Mouse (Mus musculus) splenic B cell, adult 2 months (primary cell): ENCODE measurements around the gene Mthfd1.
"Not testable (repeated sequence)": the region's sequence is repeated elsewhere in the genome, so short reads cannot be mapped to it uniquely, and the experiment has no call there.

Experiments
- DNase-seq: peaks from one replicate; pipeline ENCODE4 v3.0.0-alpha.2; 2011; ENCODE audit warnings: low read depth, low spot score
- H3K27me3 ChIP-seq: 2 replicates; pipeline ENCODE4 v1.6.1; 2012; ENCODE audit warnings: mild to moderate bottlenecking, low read length, moderate library complexity, mixed read lengths; ENCODE audit not compliant: control insufficient read depth, poor library complexity, insufficient read depth, severe bottlenecking
- H3K36me3 ChIP-seq: 2 replicates; pipeline ENCODE4 v1.6.1; 2012; ENCODE audit warnings: mild to moderate bottlenecking, low read length, moderate library complexity, mixed read lengths; ENCODE audit not compliant: control insufficient read depth, poor library complexity, insufficient read depth, severe bottlenecking

Mthfd1 gene

DNA sequence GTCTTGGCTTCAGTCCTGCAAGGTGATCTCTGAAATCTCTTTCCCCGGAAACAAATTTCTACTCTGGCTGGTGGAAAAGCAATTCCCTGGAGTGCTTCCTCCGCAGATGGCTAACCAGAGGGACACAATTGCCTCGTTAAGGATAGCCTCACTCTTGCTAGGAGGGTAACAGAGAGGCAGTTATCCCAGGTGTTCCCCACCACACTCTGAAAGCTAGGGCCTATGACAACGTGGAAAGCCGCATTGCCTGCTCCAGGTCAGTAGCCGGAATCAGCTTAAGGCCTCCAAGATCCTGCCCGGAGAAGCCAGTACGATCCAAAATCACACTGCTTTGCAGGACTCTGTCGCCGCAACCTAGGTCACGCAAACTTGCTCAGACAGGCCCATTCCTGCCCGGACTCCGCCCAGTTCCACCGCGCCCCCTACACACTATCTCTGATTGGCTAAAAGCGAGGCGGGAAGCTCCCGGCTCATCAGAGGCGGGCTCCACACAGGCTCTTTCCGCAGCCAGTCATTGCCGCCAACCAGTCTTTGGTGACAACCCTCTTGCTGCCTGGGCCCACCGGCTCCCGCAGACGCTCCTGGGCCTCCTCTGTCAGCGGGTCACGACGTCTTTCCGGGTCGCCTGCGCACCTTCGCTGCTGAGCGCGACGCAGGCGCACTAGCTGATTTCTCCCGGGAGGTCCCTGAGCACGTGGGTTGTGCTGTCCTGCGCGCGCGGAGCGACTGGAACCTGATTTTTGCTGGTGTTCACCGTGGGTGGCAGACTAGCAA is at the start of gene Mthfd1:
Gene Mthfd1, plus strand, starts transcription at position 574 of the 774 bp plus-strand sequence.
- DNase-seq: peak; percentile 96
- no peaks in the 10 kb centered on the region for H3K27me3 ChIP-seq
- H3K36me3 ChIP-seq: no peaks in the 10 kb centered on the region

DNA sequence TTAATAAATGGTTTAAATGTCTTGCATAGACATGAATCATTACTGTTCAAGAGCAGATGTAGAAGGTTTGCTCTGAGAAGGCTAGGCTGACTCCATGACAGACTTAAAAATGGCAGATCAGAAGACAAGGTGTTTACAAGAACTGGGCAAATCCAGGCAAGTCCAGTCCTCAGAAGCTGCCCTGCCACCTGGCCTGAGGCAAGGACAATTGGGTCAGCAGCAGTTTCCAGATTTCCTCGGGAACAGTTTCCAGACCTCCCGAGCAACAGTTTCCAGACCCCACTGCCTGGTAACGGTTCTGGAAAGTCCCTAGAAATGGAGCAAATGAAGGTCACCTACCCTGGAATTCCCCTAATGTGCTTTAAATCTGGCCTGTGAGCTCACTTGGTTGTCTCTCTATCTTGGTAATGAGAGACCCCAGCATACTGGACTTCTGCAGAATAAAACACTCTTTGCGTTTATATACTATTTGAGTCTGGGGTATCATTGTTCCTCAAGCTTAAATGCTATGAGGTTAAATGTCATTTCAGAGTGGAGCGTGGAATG is 45.6 kb upstream of the Mthfd1 start:
- no peaks in the 10 kb centered on the region for H3K36me3 ChIP-seq
- no peaks in the 10 kb centered on the region for H3K27me3 ChIP-seq
- no peak for DNase-seq

DNA sequence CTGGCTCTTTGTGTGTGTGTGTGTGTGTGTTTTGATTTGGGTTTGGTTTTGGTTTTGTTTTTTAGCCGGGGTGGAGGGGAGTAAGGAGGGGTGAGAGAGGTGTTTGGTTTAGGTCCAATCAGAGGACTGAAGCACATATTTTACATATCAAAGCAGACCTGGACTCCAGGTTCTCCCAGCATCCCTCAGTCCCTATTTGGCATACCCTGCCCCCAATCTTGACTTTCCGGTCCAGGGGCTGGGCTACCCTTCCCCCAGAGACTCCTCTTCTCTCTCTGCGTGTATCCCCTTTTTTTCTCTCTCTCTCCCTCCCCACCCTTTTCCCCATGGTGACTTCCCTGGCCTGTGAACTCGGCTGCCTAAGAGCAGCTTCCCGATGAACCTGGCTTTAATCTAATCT is 40.0 kb upstream of the Mthfd1 start:
- no peaks in the 10 kb centered on the region for H3K27me3 ChIP-seq
- no peaks in the 10 kb centered on the region for H3K36me3 ChIP-seq
- no peak for DNase-seq

DNA sequence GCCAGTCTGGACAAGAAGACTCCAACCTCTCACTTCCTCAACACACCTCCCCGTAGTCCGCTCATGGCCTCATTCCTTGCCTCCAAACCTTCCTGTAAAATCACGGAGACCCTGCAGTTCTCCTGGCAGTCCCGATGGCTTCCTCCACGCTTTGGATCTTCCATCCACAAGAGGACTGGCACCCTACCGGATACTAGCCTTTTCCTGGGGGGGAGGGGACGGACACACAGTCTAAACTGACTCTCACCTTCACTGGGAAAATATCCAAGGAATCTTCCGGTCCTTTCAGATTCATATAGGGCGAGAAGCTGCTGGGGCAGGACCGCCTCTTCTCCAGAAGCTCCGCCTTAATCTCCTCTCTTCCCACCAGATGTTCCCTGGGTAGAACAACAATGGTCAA is 38.4 kb upstream of the Mthfd1 start:
- Histone ChIP-seq H3K36me3 (no peaks in the 10 kb centered on the region), H3K27me3 (no peaks in the 10 kb centered on the region)
- no peak for DNase-seq

DNA sequence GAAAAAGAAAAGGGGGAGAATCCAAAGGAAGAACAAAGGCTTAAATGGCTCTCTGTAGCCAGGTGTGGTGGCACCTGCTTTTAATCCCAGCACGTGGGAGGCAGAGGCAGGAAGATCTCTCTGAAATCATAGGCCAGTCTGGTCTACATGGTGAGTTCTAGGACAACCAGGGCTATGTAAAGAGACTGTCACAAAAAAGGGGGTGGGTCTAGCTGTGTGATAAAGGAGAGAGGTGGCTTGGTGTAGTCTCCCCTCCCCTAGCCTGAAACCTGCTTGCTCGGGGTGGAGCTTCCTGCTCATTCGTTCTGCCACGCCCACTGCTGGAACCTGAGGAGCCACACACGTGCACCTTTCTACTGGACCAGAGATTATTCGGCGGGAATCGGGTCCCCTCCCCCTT is 33.0 kb upstream of the Mthfd1 start:
- DNase-seq, H3K27me3 ChIP-seq, H3K36me3 ChIP-seq: not testable (repeated sequence)

DNA sequence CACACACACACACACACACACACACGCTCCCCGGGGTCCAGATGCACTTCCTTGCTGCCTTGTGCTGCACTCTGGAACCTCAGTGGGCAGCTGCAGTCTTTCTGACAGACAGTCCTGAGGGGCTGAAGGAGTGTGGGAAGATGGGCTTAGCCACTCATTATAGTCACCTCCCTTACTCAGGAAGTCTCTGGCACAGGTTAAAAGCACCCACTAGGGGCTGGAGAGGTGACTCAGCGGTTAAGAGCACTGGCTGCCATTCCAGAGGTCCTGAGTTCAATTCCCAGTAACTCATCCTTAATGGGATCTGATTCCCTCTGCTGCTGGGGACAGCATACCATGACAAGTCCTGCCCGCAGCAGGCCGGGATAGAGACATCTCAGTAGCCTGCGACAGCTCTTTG is 24.5 kb upstream of the Mthfd1 start:
- H3K36me3 ChIP-seq: no peaks in the 10 kb centered on the region
- no peak for DNase-seq

DNA sequence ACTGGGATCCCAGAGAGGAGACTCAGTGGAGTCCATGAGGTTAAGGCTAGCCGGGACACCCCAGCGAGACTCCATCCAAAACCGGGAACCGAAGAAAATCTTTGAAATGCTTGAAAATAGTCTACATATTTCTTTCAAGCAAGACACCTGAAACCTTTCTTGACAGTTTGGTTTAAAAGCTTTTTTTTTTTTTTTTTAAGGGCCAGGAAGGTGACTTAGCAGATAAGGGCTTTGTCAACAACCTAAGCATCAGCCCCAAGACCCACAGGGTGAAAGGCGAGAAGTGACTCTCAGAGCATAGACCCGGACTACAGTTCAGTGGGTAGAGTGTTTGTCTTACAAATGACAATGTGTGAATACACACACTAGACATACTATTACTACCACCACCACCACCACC is 19.8 kb upstream of the Mthfd1 start:
- DNase-seq: no peak
- Histone ChIP-seq H3K36me3 (no peaks in the 10 kb centered on the region), H3K27me3 (no peaks in the 10 kb centered on the region)

More for the DNA sequence above, 24.5 kb upstream of the Mthfd1 start:
- no peaks in the 10 kb centered on the region for H3K27me3 ChIP-seq

DNA sequence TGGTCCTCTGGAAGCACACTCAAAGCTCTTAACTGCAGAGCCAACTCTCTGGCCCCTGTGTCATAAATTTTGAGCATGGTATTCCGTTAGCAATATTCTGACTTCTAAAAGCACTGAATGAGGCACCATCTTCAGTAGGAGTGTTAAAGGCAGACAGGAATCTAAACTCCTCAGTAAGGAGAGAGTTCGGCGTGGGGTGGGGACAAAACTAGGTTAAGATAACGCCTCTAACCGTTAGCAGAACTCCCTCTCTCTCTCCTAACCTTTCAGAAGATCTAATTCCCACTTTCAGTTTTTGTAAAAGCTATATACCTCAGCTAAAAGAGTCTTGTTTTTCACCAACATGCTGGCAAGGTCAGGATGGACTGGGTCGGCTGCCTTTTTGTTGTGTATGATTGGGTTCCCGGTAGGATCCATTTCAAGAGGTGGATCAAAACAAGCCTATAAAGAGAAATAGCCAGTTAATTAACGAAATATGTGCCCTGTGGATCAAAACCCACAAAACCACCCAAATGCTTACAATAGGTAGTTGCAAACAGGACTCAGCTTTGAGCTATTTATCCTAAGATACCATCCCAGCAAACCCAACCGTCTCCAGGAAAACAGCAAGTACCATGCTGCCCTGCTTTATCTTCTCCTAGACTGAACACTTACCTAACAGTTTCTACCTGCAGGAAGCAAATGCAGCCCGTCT is 15.8 kb upstream of the Mthfd1 start:
- DNase-seq: no peak
- no peaks in the 10 kb centered on the region for H3K36me3 ChIP-seq
- no peaks in the 10 kb centered on the region for H3K27me3 ChIP-seq

DNA sequence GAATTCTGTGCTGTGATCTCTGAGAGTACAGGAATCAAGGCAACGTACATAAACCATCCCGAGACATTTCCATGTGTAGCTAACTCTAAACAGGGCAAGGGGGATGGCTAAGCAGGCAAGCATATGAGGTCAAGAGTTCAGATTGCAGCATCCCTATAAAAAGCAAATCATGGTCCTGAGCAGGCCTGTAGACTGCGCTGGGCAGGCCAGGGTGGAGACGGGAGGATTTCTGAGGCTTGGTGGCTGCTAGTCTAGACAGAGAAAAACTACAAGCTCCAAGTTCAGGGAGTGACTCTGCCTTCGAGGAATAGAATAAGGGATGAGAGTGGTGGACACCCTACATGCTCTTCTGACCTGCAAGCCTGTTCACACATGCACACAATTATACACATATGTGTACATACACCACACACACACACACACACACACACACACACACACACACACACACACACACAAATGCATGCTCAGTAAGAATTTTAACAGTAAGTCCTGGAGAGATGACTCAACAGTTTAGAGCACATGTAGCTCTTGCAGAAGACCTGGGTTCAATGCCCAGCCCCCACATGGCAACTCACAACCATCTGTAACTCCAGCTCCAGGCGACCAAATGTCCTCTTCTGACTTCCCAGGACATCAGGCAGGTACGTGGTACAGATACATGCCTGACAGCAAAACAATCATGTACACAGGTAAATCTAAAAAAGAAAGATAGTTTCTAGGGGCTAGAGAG is 15.1 kb upstream of the Mthfd1 start:
- no peak for DNase-seq
- Histone ChIP-seq H3K36me3 (no peaks in the 10 kb centered on the region), H3K27me3 (no peaks in the 10 kb centered on the region)

DNA sequence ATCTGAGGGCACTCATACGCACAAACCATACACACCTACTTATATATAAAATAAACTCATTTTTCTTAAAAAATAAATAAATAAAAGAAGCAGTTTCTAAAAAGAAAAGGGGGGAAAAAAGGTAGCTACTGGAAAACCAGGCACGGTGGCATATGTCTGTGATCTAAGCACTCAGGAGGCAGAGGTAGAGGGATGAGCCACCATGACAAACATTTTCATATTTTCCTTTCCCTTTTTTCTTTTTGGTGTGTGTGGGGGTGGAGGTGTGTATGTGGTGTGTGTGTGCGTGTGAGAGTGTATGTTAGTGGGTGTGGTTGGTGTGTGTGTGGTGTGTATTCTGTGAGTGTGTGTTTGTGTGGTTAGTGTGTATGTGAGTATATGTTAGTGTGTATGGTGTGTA is 14.4 kb upstream of the Mthfd1 start:
- DNase-seq: no peak
- Histone ChIP-seq H3K27me3 (no peaks in the 10 kb centered on the region), H3K36me3 (no peaks in the 10 kb centered on the region)

DNA sequence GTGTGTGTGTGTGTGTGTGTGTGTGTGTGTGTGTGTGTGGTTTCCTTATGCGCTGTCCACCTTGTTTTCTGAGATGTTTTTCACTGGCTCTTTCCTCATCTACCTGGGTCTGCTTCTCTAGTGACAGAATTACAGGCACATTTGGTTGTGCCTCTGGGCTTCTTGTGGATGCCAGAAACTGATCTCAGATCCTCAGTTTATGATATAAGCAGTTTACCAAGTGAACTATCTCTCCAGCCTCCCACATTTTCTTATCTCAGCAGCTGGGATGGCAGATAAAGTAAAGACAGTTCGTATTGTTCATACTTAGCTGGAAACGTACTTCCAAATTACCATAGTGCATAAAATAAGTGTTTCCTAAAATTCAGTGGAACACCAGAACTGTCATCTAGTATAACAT is 14.0 kb upstream of the Mthfd1 start:
- no peaks in the 10 kb centered on the region for H3K36me3 ChIP-seq
- H3K27me3 ChIP-seq: no peaks in the 10 kb centered on the region
- DNase-seq: no peak

DNA sequence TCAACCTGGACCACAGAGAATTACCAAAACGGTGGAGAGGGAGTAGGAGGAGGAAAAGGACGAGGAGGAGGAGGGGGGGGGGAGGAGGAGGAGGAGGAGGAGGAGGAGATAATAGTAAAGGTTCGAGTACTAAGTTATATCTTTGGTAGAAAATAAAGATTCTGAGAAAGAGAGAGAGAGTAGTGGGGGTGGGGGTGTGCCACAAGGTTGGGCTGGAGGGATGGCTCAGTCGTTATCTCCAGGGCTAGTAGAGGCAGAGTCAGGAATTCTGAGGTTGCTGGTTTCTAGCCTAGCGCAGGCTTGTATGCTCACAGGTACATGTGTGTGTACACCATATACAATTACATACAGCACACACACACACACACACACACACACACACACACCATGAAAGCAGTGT is 13.3 kb upstream of the Mthfd1 start:
- Histone ChIP-seq H3K27me3 (no peaks in the 10 kb centered on the region), H3K36me3 (no peaks in the 10 kb centered on the region)
- no peak for DNase-seq

DNA sequence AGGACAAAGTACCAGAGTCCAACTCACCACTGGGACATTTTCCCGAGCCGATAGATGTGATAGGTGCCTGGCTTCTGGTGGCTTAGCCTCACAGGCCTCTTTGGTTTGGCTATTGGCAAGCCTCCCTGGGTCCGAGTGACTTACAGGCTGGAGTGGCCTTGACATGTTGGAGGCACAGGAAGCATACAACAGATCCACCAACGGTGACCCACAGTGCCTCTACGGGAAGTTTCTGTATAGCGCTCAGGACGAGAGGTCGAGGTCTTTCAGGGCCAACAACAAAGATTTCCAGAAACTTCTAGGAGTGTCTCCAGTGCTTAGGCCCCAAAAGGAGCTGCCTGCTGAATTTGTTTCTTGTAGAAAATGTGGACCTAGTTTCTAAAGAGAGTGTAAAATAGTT is 10.1 kb upstream of the Mthfd1 start:
- Histone ChIP-seq H3K27me3 (no peaks in the 10 kb centered on the region), H3K36me3 (no peaks in the 10 kb centered on the region)
- no peak for DNase-seq

DNA sequence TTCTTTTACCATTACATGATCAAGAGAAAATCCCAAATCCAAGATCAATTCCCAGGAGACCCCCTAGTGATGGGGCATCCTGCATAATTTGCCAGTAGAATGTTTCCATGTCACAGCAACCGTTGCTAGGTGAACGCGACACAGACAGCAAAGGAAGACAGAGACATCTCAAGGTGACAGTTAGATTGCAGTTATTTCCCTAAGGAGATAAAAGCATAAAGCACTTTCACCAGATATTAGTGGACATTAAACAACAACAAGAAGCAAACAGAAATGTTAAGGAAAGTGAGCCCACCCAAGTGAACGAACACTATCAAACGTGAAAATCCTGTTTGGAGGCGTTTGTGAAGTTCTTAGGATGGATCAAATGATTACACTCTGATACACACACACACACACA is 8.5 kb upstream of the Mthfd1 start, which contains the start of gene Tex21:
Gene Tex21, minus strand, starts transcription at position 101 of the 400 bp plus-strand sequence.
- no peaks in the 10 kb centered on the region for H3K36me3 ChIP-seq
- no peaks in the 10 kb centered on the region for H3K27me3 ChIP-seq
- no peak for DNase-seq

DNA sequence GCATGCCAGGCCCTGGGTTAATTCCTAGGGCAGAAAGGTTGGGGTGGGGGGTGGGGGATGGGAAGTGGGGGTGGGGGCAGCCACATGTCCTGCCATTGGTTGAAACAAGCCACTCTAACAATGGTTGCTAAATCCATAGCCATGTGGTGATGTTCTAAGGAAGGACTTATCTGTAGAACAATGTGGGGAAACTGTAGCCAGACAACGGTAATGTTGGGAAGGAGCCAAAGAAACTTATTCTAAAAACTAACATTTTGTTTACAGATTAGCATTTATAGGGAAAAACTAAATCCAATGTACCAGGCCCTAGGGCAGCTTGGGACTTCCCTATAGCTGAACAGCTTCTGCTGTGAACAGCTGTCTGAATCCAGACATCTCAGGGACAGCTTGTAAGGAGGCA is 2.0 kb upstream of the Mthfd1 start:
- DNase-seq: no peak
- H3K27me3 ChIP-seq: no peaks in the 10 kb centered on the region
- no peaks in the 10 kb centered on the region for H3K36me3 ChIP-seq
